Mouse (Mus musculus): Measurements from ENCODE around the gene Jmy. TPM values are rescaled to one million over a fixed set of nuclear protein-coding genes. Genes with fewer than 3 reads are reported as not detected.

The Jmy gene
- polyA plus RNA-seq, 1 experiment: 10.6 TPM

- no peak overlapping the region for H3K27ac ChIP-seq (ENCODE audit: insufficient read depth, low read depth, low read length)
- H3K4me1 ChIP-seq (ENCODE audit: control insufficient read depth, insufficient read depth, low read length): peaks cover 2% of the 10 kb centered on the region; the same call in 1 of the 2 replicates
- H3K4me3 ChIP-seq (ENCODE audit: insufficient read depth, low read length): no peak overlapping the region
- TF ChIP-seq CTCF (IDR thresholded peaks at IDR 0.05; ENCODE audit: low read depth, low read length): no peak
- no peak for TF ChIP-seq POLR2A (IDR thresholded peaks at IDR 0.05; ENCODE audit: borderline replicate concordance, low read depth, low read length)
Observed at GRCm38 (mm10) chr13:93501724-93502123, 2.1 kb upstream of the Jmy start.

DNA sequence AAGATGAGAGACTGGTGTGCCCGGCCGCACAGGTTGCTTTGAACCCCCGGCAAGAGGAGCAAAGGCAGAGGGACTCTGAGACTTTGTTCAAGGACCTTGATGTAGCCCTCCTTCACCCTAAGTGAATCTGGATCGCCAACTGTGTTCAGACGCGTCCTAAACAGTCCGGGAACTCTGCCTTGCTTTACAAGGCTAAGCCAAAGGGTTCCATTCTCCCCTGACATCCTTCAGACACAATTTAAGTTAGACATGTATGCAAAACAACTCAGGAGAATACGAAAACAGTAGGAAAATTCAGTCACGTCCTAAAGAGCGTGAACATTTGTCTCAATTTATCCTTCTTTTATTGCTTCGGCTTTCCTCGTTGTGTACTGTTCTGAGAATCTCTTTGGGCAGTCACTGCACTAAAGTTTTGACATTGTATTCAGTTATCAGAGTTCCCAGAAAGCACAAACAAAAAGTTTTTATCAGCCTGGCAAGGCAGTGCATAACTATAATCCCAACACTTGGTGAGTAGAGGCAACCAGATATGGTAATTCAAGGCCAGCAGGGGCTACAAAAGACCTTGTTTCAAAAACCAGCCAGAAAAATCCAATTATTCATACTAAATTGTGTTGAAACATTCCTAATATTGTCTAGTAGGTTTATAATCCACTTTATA lies 495 bp upstream of the Jmy start:
- peaks cover 4% of the 10 kb centered on the region; the same call in 1 of the 2 replicates for H3K4me1 ChIP-seq (ENCODE audit: control insufficient read depth, insufficient read depth, low read length)
- peak overlapping the region; percentile 16; the same call in 1 of the 2 replicates for H3K27ac ChIP-seq (ENCODE audit: insufficient read depth, low read depth, low read length)
- TF ChIP-seq POLR2A (IDR thresholded peaks at IDR 0.05; ENCODE audit: borderline replicate concordance, low read depth, low read length) (no peak), CTCF (IDR thresholded peaks at IDR 0.05; ENCODE audit: low read depth, low read length) (no peak)
- H3K4me3 ChIP-seq (ENCODE audit: insufficient read depth, low read length): peak overlapping the region; percentile 100

DNA sequence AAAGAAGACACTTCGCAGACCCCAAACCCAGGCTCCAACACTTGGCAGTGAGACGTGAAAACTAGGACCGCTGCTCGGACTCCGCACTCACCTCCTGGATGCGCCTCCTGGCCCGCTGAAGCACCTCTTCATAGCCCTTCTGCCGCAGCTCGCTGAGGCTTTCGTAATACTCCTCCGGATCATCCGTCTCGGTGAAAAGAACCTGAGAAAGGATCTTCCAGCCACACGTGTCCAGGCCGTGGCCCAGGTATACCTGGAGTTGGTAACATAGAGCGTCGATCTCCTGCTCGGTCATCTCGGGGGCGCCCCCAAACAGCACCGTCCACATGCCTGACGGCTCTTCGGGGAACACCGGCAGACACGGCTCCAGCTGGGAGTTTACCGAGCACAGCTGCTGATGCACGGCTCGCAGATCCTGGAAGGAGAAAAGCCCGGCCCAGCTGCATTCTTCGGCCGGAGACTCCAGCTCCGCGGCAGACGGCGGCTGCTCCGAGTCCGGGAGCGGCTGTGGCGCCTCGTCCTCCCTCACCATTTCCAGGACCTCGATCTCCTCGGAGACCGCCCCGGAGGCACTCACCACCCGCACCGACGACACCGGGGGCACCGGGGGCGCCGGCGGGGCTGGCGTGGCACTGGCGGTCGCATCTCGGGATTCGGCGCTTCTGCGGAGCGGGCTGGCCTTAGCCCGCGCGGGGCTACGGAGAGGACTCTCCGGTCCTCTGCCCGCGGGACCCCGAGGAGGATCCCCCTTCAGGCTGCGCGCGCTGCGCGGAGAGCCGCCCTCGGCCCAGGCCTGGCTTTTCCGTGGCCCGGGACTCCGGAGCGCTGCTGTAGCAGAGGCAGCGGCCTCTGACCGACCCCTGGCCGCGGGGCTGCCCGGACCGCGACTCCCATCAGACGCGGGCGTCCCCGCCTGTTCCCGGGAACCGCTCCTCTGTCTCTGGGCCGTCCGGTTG lies 1.1 kb downstream of the Jmy start:
- TF ChIP-seq POLR2A (IDR thresholded peaks at IDR 0.05; ENCODE audit: borderline replicate concordance, low read depth, low read length) (no peak), CTCF (IDR thresholded peaks at IDR 0.05; ENCODE audit: low read depth, low read length) (no peak)
- H3K27ac ChIP-seq (ENCODE audit: insufficient read depth, low read depth, low read length): peak overlapping the region; percentile 60; the same call in 1 of the 2 replicates
- peaks cover 4% of the 10 kb centered on the region; the same call in 1 of the 2 replicates for H3K4me1 ChIP-seq (ENCODE audit: control insufficient read depth, insufficient read depth, low read length)
- peak overlapping the region; percentile 100 for H3K4me3 ChIP-seq (ENCODE audit: insufficient read depth, low read length)

GRCm38 (mm10) chr13:93496977-93497376 lies 2.6 kb downstream of the Jmy start:
- H3K4me1 ChIP-seq (ENCODE audit: control insufficient read depth, insufficient read depth, low read length): peaks cover 4% of the 10 kb centered on the region; the same call in 1 of the 2 replicates
- H3K27ac ChIP-seq (ENCODE audit: insufficient read depth, low read depth, low read length): no peak overlapping the region
- TF ChIP-seq CTCF (IDR thresholded peaks at IDR 0.05; ENCODE audit: low read depth, low read length) (no peak), POLR2A (IDR thresholded peaks at IDR 0.05; ENCODE audit: borderline replicate concordance, low read depth, low read length) (no peak)
- peak overlapping the region; percentile 45; the same call in 1 of the 2 replicates for H3K4me3 ChIP-seq (ENCODE audit: insufficient read depth, low read length)

GRCm38 (mm10) chr13:93488510-93488909 lies 11.1 kb downstream of the Jmy start:
- Histone ChIP-seq H3K4me3 (ENCODE audit: insufficient read depth, low read length) (no peak overlapping the region), H3K27ac (ENCODE audit: insufficient read depth, low read depth, low read length) (no peak overlapping the region), H3K4me1 (ENCODE audit: control insufficient read depth, insufficient read depth, low read length) (no peaks in the 10 kb centered on the region)
- TF ChIP-seq POLR2A (IDR thresholded peaks at IDR 0.05; ENCODE audit: borderline replicate concordance, low read depth, low read length) (no peak), CTCF (IDR thresholded peaks at IDR 0.05; ENCODE audit: low read depth, low read length) (no peak)

DNA sequence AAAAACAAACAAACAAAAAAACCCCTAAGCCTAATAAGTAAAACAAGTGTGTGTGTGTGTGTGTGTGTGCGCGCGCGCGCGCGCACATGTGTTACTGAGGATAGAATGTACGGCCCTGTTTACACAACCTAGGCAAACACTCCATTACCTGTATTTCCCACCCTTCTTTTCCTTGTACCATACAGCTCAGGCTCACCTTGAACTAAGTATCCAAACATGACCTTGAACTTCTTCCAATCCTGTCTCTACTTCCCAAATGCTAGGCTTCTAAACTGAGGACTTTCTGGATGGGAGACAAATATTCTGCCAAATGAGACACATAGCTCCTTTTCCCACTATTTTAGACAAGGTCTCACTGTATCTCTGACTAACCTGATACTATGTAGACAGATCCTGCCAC lies 11.9 kb downstream of the Jmy start:
- no peak overlapping the region for H3K27ac ChIP-seq (ENCODE audit: insufficient read depth, low read depth, low read length)
- no peak overlapping the region for H3K4me3 ChIP-seq (ENCODE audit: insufficient read depth, low read length)
- H3K4me1 ChIP-seq (ENCODE audit: control insufficient read depth, insufficient read depth, low read length): no peaks in the 10 kb centered on the region
- TF ChIP-seq CTCF (IDR thresholded peaks at IDR 0.05; ENCODE audit: low read depth, low read length) (no peak), POLR2A (IDR thresholded peaks at IDR 0.05; ENCODE audit: borderline replicate concordance, low read depth, low read length) (no peak)

GRCm38 (mm10) chr13:93484276-93484675 lies 15.3 kb downstream of the Jmy start:
- no peak overlapping the region for H3K27ac ChIP-seq (ENCODE audit: insufficient read depth, low read depth, low read length)
- H3K4me1 ChIP-seq (ENCODE audit: control insufficient read depth, insufficient read depth, low read length): no peaks in the 10 kb centered on the region
- TF ChIP-seq POLR2A (IDR thresholded peaks at IDR 0.05; ENCODE audit: borderline replicate concordance, low read depth, low read length) (no peak), CTCF (IDR thresholded peaks at IDR 0.05; ENCODE audit: low read depth, low read length) (no peak)
- no peak overlapping the region for H3K4me3 ChIP-seq (ENCODE audit: insufficient read depth, low read length)

GRCm38 (mm10) chr13:93481110-93481509 lies 18.5 kb downstream of the Jmy start:
- TF ChIP-seq POLR2A (IDR thresholded peaks at IDR 0.05; ENCODE audit: borderline replicate concordance, low read depth, low read length): no peak
- no peak for TF ChIP-seq CTCF (IDR thresholded peaks at IDR 0.05; ENCODE audit: low read depth, low read length)
- no peaks in the 10 kb centered on the region for H3K4me1 ChIP-seq (ENCODE audit: control insufficient read depth, insufficient read depth, low read length)
- no peak overlapping the region for H3K27ac ChIP-seq (ENCODE audit: insufficient read depth, low read depth, low read length)
- H3K4me3 ChIP-seq (ENCODE audit: insufficient read depth, low read length): no peak overlapping the region

DNA sequence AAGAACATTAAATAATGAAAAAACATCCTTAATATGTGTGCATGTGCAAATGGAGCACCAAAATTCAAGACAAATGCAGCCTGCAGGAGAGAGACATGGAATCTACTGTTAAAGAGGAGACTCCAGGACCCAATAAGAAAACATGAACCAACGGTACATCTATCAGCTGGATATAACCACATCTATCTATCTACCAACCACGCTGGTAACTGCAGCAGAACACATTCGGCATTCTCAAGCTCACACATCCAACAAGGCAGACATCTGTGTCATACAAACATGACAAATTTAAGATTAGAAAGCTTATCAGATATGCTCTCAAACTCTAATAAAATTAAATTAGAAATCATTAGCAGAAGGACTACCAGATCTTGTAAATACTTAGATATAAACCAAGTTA lies 21.3 kb downstream of the Jmy start:
- TF ChIP-seq CTCF (IDR thresholded peaks at IDR 0.05; ENCODE audit: low read depth, low read length) (no peak), POLR2A (IDR thresholded peaks at IDR 0.05; ENCODE audit: borderline replicate concordance, low read depth, low read length) (no peak)
- no peaks in the 10 kb centered on the region for H3K4me1 ChIP-seq (ENCODE audit: control insufficient read depth, insufficient read depth, low read length)
- no peak overlapping the region for H3K27ac ChIP-seq (ENCODE audit: insufficient read depth, low read depth, low read length)
- H3K4me3 ChIP-seq (ENCODE audit: insufficient read depth, low read length): no peak overlapping the region

DNA sequence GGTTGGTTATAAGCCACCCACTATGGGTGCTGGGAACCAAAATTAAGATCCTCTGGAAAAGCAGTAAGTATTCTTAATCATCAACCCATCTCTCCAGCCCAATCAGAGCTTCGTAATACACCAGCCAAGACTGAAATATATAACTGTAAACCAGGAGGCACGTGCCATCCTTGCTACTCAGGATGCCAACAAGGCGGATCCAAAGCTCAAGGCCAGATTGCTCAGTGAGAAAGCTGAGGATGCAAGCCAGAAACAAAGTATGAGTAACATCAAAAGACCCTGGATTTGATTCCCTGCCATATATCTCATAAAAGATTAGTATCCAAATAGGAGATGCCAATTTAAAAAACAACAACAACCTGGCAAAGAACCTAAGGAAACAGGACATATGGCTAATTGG lies 31.3 kb downstream of the Jmy start:
- no peaks in the 10 kb centered on the region for H3K4me1 ChIP-seq (ENCODE audit: control insufficient read depth, insufficient read depth, low read length)
- no peak overlapping the region for H3K4me3 ChIP-seq (ENCODE audit: insufficient read depth, low read length)
- no peak for TF ChIP-seq POLR2A (IDR thresholded peaks at IDR 0.05; ENCODE audit: borderline replicate concordance, low read depth, low read length)
- no peak for TF ChIP-seq CTCF (IDR thresholded peaks at IDR 0.05; ENCODE audit: low read depth, low read length)
- no peak overlapping the region for H3K27ac ChIP-seq (ENCODE audit: insufficient read depth, low read depth, low read length)

All from bone marrow macrophage, adult 2 months (primary cell).